Mouse (Mus musculus): ENCODE data around the gene Neil3.

The Neil3 gene

DNA sequence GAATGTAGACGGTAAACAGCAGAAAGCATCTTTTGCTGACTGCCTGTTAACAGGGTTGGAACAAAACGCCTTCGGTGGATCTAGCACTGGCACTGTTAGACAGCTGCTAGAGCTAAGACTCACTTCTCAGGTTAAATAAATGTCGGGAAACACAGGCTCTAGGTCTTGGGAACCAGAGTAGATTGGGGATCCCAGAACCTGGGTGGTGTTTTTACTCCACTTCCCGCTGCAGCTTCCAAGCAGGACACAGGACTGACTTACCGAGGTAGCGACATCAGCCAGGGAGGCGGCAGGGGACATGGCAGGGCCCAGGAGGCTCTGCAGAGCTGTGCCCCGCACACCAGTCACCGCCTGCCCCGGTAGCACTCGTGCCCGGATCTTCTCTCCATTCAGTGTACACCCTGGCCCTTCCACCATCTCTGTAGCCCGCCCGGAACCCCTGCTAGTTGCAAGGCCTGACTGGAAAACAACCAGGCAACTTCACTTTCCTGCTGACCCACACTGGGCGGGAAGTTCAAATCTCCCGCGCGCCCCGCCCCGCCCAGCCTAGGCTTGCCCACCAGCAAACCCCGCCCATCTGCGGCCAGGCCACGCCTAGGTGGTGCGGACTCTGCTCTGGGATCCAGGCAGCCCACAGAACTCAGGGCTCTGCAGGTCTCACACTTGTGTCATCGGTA, at the start of gene Neil3:
TSS of gene Neil3 (minus strand) at position 571 of the 677 bp plus-strand sequence.
- in situ Hi-C loops (cut with MboI; ENCODE audit: unreplicated experiment in 2 of 2), result no loop called here

- in situ Hi-C loops (cut with MboI; ENCODE audit: unreplicated experiment in 2 of 2), result no loop called here
Observed at GRCm38 (mm10) chr8:53680846-53681245, 42.0 kb upstream of the Neil3 start.

DNA sequence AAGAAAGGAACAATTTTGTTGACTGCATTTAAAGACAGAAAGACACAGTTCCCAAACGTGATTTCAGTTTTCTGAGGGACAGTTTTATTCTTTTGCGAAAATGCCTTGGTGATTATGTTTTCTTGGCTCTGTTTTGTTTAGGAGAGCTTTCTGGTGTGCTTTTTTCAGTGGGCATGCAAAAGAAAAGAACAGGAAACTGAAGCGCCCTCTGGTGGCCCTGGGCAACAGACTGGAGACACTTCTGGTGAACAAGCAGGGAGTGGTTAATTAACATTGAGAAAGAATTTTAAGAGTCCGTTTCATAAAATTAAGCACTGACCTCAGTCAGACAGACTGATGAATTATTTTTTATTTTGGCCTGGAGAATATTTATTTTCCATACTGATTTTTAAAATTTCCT, 25.1 kb upstream of the Neil3 start:
- in situ Hi-C loops (cut with MboI; ENCODE audit: unreplicated experiment in 2 of 2), result no loop called here

DNA sequence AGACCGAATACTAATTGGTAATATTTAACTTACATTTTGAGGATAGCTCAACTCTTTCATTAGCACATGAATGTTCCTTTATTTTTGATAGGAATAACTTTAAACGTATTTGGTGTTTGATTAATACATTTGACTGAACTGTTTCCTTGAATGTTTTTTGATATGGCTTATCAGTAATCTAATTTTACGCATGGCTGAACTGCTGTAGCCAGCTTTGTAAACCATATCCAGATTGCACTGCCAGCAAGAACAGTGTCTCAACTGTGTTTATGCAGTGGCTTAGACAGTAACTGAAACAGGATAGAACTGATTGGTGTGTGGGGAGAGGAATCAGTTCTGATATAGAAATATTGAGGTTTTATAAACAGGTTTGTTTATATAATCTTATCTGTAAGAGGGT, 22.6 kb upstream of the Neil3 start:
- in situ Hi-C loops (cut with MboI; ENCODE audit: unreplicated experiment in 2 of 2), result no loop called here

GRCm38 (mm10) chr8:53630618-53631017, 8.2 kb downstream of the Neil3 start:
- in situ Hi-C loops (cut with MboI; ENCODE audit: unreplicated experiment in 2 of 2), result no loop called here

- in situ Hi-C loops (cut with MboI; ENCODE audit: unreplicated experiment in 2 of 2), result no loop called here
Observed at GRCm38 (mm10) chr8:53628864-53629415, 9.9 kb downstream of the Neil3 start.

DNA sequence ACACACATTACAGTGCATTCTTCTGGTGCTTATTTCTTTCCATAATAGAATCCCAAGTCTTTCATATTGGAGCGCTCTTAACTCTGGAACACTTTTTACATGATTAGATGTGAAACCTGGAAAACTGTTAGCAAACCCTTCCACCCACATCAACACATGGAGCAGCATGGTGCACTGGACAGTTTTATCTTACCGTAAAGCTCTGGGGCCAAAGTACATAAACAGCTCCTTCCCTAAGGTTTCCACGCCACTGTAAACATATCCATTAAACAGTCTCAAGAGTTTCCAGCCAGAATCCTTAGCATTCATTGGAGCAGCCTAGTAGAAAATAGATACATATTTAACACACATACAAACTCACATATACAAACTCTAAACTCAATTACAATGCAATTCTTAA, 15.4 kb downstream of the Neil3 start:
- in situ Hi-C loops (cut with MboI; ENCODE audit: unreplicated experiment in 2 of 2), result loop anchor here (25.0 kb wide), 2 partner anchors 239 to 864 kb away; no protein-coding TSS in a partner anchor

DNA sequence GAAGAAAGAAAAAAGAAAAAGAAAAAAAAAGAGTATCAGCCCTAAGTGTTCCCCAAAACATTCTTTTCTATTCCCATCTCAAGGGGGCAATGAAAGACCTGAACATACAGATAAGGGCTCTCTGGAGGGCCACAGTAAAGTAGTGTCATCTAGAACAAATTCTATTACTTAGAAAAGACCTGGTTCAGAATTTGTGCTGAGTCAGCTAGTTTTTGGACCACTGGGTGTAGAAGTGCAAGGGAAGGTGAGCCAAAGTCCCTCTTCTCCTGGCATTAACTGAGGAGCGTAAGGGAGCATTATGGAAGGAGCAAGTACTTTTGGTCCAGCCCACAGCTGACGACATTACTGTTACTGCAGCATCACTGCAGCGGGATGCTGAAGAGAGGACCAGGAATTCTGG, 19.7 kb downstream of the Neil3 start:
- in situ Hi-C loops (cut with MboI; ENCODE audit: unreplicated experiment in 2 of 2), result loop anchor here (10.0 to 25.0 kb wide), 3 partner anchors 243 to 868 kb away; no protein-coding TSS in a partner anchor

GRCm38 (mm10) chr8:53614288-53614646, 24.6 kb downstream of the Neil3 start:
- in situ Hi-C loops (cut with MboI; ENCODE audit: unreplicated experiment in 2 of 2), result loop anchor here (10.0 to 25.0 kb wide), 3 partner anchors 248 to 873 kb away; no protein-coding TSS in a partner anchor

- in situ Hi-C loops (cut with MboI; ENCODE audit: unreplicated experiment in 2 of 2), result loop anchor here (10.0 to 25.0 kb wide), 3 partner anchors 249 to 874 kb away; no protein-coding TSS in a partner anchor
Observed at GRCm38 (mm10) chr8:53613577-53614287, 25.1 kb downstream of the Neil3 start.

DNA sequence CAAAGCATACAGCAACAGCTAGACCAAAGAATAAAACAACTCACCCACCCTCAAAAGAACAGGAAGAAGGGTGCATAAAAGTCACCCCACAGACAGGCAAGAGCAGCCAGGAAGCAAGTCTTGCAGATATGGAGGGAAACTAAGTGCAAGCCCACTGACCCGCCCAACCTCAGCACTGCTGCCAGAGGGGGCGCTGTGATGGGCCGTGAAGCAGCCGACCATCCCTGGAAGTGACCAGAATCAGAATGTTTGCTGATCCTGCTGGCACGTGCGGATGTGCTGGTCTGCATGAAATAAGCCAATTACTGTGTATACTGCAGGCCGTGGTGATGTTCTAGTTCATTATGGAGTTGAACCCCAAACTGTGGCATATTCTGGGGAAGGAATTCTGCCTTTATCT, 26.6 kb downstream of the Neil3 start:
- in situ Hi-C loops (cut with MboI; ENCODE audit: unreplicated experiment in 2 of 2), result loop anchor here (10.0 to 25.0 kb wide), 3 partner anchors 250 to 875 kb away; no protein-coding TSS in a partner anchor

DNA sequence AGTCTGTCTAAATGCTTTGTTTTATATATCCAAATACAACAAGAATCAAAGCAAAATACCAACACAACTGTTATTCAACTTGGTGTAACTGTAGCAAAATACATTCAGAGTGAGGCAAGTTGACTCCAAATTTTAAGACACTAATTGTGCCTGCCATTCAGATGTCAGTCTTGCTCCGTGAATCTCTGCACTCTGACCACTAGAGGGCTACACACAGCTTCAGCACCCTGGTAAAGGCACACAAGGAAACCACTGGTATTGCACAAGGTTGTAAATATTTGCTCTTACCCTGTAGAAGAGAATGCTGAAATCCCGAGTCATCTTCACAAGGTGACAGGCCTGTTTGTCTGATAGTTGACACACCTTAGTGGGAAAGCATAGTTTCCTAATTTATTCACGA, 31.8 kb downstream of the Neil3 start:
- in situ Hi-C loops (cut with MboI; ENCODE audit: unreplicated experiment in 2 of 2), result loop anchor here (5.0 to 25.0 kb wide), 4 partner anchors 255 to 880 kb away; no protein-coding TSS in a partner anchor

DNA sequence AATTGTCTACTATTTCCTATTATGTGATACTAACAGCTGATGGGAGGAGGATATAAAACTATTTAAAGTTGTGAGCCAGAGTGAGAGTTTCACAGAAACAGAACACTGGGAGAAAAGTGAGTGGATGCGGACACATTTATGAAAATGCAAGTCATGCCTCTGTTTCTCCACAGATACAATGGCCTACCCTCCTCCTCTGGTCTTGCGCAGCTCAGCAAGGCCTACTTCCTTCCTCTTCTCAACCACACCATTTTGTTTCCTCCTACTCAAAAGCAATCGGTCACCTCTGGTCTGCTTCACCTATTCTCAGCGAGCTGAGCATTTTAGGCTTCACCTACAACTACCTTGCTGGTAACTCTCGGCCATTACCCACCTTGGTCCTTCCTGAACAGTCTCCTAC, 34.0 kb downstream of the Neil3 start:
- in situ Hi-C loops (cut with MboI; ENCODE audit: unreplicated experiment in 2 of 2), result loop anchor here (5.0 to 25.0 kb wide), 5 partner anchors 257 to 887 kb away; no protein-coding TSS in a partner anchor

- in situ Hi-C loops (cut with MboI; ENCODE audit: unreplicated experiment in 2 of 2), result loop anchor here (5.0 to 25.0 kb wide), 4 partner anchors 259 to 889 kb away; no protein-coding TSS in a partner anchor
Observed at GRCm38 (mm10) chr8:53603672-53604071, 35.2 kb downstream of the Neil3 start.

GRCm38 (mm10) chr8:53600826-53601225, 38.0 kb downstream of the Neil3 start:
- in situ Hi-C loops (cut with MboI; ENCODE audit: unreplicated experiment in 2 of 2), result loop anchor here (5.0 to 25.0 kb wide), 4 partner anchors 261 to 891 kb away; no protein-coding TSS in a partner anchor

- in situ Hi-C loops (cut with MboI; ENCODE audit: unreplicated experiment in 2 of 2), result loop anchor here (5.0 to 25.0 kb wide), 4 partner anchors 262 to 892 kb away; no protein-coding TSS in a partner anchor
Observed at GRCm38 (mm10) chr8:53600025-53600811, 38.6 kb downstream of the Neil3 start.

- in situ Hi-C loops (cut with MboI; ENCODE audit: unreplicated experiment in 2 of 2), result no loop called here
Observed at GRCm38 (mm10) chr8:53598101-53598500, 40.8 kb downstream of the Neil3 start.

DNA sequence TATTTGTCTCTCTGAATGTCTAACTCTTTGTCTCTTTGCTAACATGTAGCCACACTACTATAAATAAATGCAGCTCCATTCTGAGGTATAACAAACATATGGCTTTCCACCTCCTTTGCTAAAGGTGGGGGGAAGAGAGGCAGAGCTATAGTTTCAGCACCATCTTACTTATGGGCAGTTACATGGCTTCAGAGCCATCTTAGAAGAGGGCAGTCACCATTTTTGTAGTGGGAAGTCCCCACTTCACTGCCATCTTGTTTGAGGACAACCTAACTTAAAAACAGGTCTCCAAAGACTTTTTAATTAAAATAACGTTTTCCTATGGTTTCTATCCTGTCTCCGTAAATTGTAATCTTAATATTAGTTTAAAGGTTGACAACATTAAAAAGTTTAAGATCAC, 47.1 kb downstream of the Neil3 start:
- in situ Hi-C loops (cut with MboI; ENCODE audit: unreplicated experiment in 2 of 2), result no loop called here

DNA sequence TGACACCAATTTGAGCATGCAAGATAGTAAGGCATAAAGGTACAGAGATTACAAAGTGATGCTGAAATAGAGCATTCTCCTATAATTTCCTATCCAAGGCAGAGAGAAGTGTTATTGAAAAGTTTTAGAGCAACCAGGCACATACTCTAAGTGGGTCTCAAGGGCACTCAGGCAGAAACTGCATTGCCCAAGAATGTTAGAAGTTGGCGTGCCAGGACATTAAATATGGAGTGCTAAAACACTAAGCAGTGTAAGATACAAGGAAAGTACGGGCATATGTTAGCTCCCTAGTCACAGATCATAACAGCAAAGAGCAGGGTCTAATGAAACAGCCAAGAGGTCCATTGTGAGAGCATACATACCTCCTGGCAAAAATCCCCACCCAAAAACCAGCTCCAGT, 65.3 kb downstream of the Neil3 start:
- in situ Hi-C loops (cut with MboI; ENCODE audit: unreplicated experiment in 2 of 2), result no loop called here

GRCm38 (mm10) chr8:53566223-53566622, 72.6 kb downstream of the Neil3 start:
- in situ Hi-C loops (cut with MboI; ENCODE audit: unreplicated experiment in 2 of 2), result no loop called here
